Comparison of ENCODE assay signal across 8 mouse cellular contexts in genomic region chr10:97312509-97312908, GRCm38 (mm10).
DNase-seq lines count a peak whose midpoint lies in the region; ATAC-seq and TF ChIP-seq lines count a peak whose summit lies in the region.

No protein-coding gene starts in this region.

- H3K9me3 ChIP-seq in forebrain, embryonic 12.5 days, result no peaks in the 10 kb centered on the region
- H3K9me3 ChIP-seq in limb, embryonic 14.5 days (ENCODE audit: control insufficient read depth, low read length), result no peaks in the 10 kb centered on the region
- H3K9me3 ChIP-seq in neural tube, embryonic 14.5 days (ENCODE audit: control insufficient read depth, low read length), result no peaks in the 10 kb centered on the region

- no peak for DNase-seq in gastrocnemius, adult 2 months
- no peak for DNase-seq in gastrocnemius, postnatal 10 days
- DNase-seq in 3T3-L1 (ENCODE audit: low read depth, low spot score), result peak; percentile 23
- no peak for DNase-seq in limb, embryonic 14.5 days (ENCODE audit: low spot score)
- DNase-seq in retina, postnatal 1 day, result no peak
- no peak for DNase-seq in ovary, postnatal 14 days (ENCODE audit: low spot score)

- peak; percentile 33 for ATAC-seq in forebrain, embryonic 12.5 days (ENCODE audit: low FRiP score)
- no peak for ATAC-seq in limb, embryonic 14.5 days (ENCODE audit: low FRiP score, low read depth)
- ATAC-seq in neural tube, embryonic 14.5 days (ENCODE audit: low read depth), result peak; percentile 18

- peak overlapping the region; percentile 77 for H3K4me3 ChIP-seq in gastrocnemius, adult 2 months
- H3K4me3 ChIP-seq in forebrain, embryonic 12.5 days (replicated peaks), result peak overlapping the region; percentile 43
- peak overlapping the region; percentile 43 for H3K4me3 ChIP-seq in limb, embryonic 14.5 days (replicated peaks; ENCODE audit: low read length)
- H3K4me3 ChIP-seq in neural tube, embryonic 14.5 days (ENCODE audit: low read depth, low read length), result peak overlapping the region; percentile 47

- peak overlapping the region; percentile 58 for H3K9ac ChIP-seq in forebrain, embryonic 12.5 days
- H3K9ac ChIP-seq in limb, embryonic 14.5 days (ENCODE audit: low read depth, low read length, severe bottlenecking), result peak overlapping the region; percentile 62
- H3K9ac ChIP-seq in neural tube, embryonic 14.5 days (replicated peaks; ENCODE audit: low read depth, low read length), result peak overlapping the region; percentile 77; the same call in 1 of the 2 replicates

- no peak for TF ChIP-seq CTCF in gastrocnemius, adult 2 months (IDR thresholded peaks at IDR 0.05)

- peak overlapping the region; percentile 59 for H3K4me2 ChIP-seq in forebrain, embryonic 12.5 days
- peak overlapping the region; percentile 54 for H3K4me2 ChIP-seq in limb, embryonic 14.5 days (replicated peaks; ENCODE audit: low read depth, low read length, severe bottlenecking)
- peak overlapping the region; percentile 86 for H3K4me2 ChIP-seq in neural tube, embryonic 14.5 days (ENCODE audit: low read depth, low read length)

- no peaks in the 10 kb centered on the region for H3K36me3 ChIP-seq in forebrain, embryonic 12.5 days (replicated peaks)
- H3K36me3 ChIP-seq in limb, embryonic 14.5 days (ENCODE audit: control insufficient read depth, insufficient read depth, low read length), result no peaks in the 10 kb centered on the region
- no peaks in the 10 kb centered on the region for H3K36me3 ChIP-seq in neural tube, embryonic 14.5 days (ENCODE audit: control insufficient read depth, insufficient read depth, low read length)

- intact Hi-C loops in gastrocnemius, adult 2 months (cut with DNase I), result loop anchor here (2.0 to 10.0 kb wide), 3 partner anchors 378 to 1080 kb away; partner anchors contain the start of gene Btg1

- WGBS in forebrain, embryonic 12.5 days, result 16% methylated on average over 12 of the region's 12 CpGs
- WGBS in limb, embryonic 14.5 days, result 26% methylated on average over 12 of the region's 12 CpGs
- 25% methylated on average over 12 of the region's 12 CpGs for WGBS in neural tube, embryonic 14.5 days

- no peak for TF ChIP-seq POLR2A in limb, embryonic 14.5 days (IDR thresholded peaks at IDR 0.05; ENCODE audit: borderline replicate concordance, extremely low read depth, insufficient read depth, insufficient read length)

- peaks cover 7% of the 10 kb centered on the region; the same call in 1 of the 2 replicates for H3K4me1 ChIP-seq in forebrain, embryonic 12.5 days
- H3K4me1 ChIP-seq in limb, embryonic 14.5 days (ENCODE audit: control insufficient read depth, insufficient read depth, low read length), result peaks cover 10% of the 10 kb centered on the region
- H3K4me1 ChIP-seq in neural tube, embryonic 14.5 days (ENCODE audit: control insufficient read depth, insufficient read depth, low read length), result peaks cover 7% of the 10 kb centered on the region; the same call in 1 of the 2 replicates

- H3K27ac ChIP-seq in gastrocnemius, adult 2 months, result peak overlapping the region; percentile 93
- H3K27ac ChIP-seq in forebrain, embryonic 12.5 days, result peak overlapping the region; percentile 97; the same call in 1 of the 2 replicates
- peak overlapping the region; percentile 95 for H3K27ac ChIP-seq in limb, embryonic 14.5 days (replicated peaks; ENCODE audit: low read depth, low read length)
- H3K27ac ChIP-seq in neural tube, embryonic 14.5 days (ENCODE audit: low read depth, low read length), result peak overlapping the region; percentile 99

- H3K27me3 ChIP-seq in forebrain, embryonic 12.5 days, result no peaks in the 10 kb centered on the region
- no peaks in the 10 kb centered on the region for H3K27me3 ChIP-seq in limb, embryonic 14.5 days (ENCODE audit: control insufficient read depth, insufficient read depth, low read length)
- H3K27me3 ChIP-seq in neural tube, embryonic 14.5 days (ENCODE audit: control insufficient read depth, insufficient read depth, low read length), result no peaks in the 10 kb centered on the region
